Mouse (Mus musculus) spleen, adult 2 months (tissue): ENCODE measurements at regions not wholly inside any gene's neighbourhood (a gene's known extent, or its start where the extent isn't known, plus 50 kb on each side); places are given as distances from the start of the nearest gene placed in this dataset.

Source experiments
- DNase-seq, 2 experiments: peaks; one replicate each; pipeline versions ENCODE4 v3.0.0 to v3.0.0-alpha.2; 2012 to 2021; ENCODE audit warnings: low spot score in 2 of 2, low read depth in 1 of 2
- H3K27ac ChIP-seq: fragments of 200-500 bp; 2 replicates; pipeline ENCODE4 v1.5.1; 2012; ENCODE audit warnings: low read length, inconsistent platforms; ENCODE audit not compliant: insufficient read depth
- H3K27me3 ChIP-seq: fragments of 200-500 bp; 2 replicates; pipeline ENCODE4 v1.6.1; 2012; ENCODE audit warnings: mild to moderate bottlenecking, moderate library complexity, low read length, inconsistent platforms; ENCODE audit not compliant: control insufficient read depth, insufficient read depth
- H3K36me3 ChIP-seq: fragments of 200-500 bp; 2 replicates; pipeline ENCODE4 v1.6.1; 2012; ENCODE audit warnings: mild to moderate bottlenecking, low read length, inconsistent platforms; ENCODE audit not compliant: control insufficient read depth, insufficient read depth
- H3K4me1 ChIP-seq: fragments of 200-500 bp; 2 replicates; pipeline ENCODE4 v1.6.1; 2011; ENCODE audit warnings: inconsistent platforms; ENCODE audit not compliant: control insufficient read depth, insufficient read depth, insufficient read length
- H3K4me3 ChIP-seq: fragments of 200-500 bp; 2 replicates; pipeline ENCODE4 v1.5.1; 2011; ENCODE audit warnings: mild to moderate bottlenecking, inconsistent platforms; ENCODE audit not compliant: insufficient read depth, insufficient read length; ENCODE audit errors: extremely low read depth
- CTCF ChIP-seq: fragments of 200-500 bp; IDR thresholded peaks from 2 replicates; pipeline ENCODE4 v1.5.1; 2011; ENCODE audit warnings: mild to moderate bottlenecking, inconsistent platforms; ENCODE audit not compliant: insufficient read depth, insufficient read length, insufficient replicate concordance; ENCODE audit errors: extremely low read depth
- POLR2A ChIP-seq: fragments of 200-500 bp; IDR thresholded peaks from 2 replicates; pipeline ENCODE4 v1.6.1; 2011; ENCODE audit warnings: low read depth, low read length, inconsistent platforms
- WGBS: fragments of 180-500 bp; shearing (Covaris S2); methylation state at CpG from one replicate; pipeline ENCODE4 v1.1.7; 2018; 5-methylcytosine and 5-hydroxymethylcytosine counted together

GRCm38 (mm10) chr2:148171699-148172098 is 124.9 kb upstream of the Foxa2 start:
- Histone ChIP-seq H3K4me3 (no peak overlapping the region), H3K4me1 (no peaks in the 10 kb centered on the region), H3K36me3 (no peaks in the 10 kb centered on the region), H3K27ac (no peak overlapping the region), H3K27me3 (no peaks in the 10 kb centered on the region)
- DNase-seq, result no peak
- 57% methylated on average over 1 of the region's 1 CpGs for WGBS
- TF ChIP-seq POLR2A (no peak), CTCF (no peak)

- DNase-seq, result no peak
- H3K36me3 ChIP-seq, result no peaks in the 10 kb centered on the region
- H3K27ac ChIP-seq, result no peak overlapping the region
- H3K27me3 ChIP-seq, result no peaks in the 10 kb centered on the region
- H3K4me1 ChIP-seq, result no peaks in the 10 kb centered on the region
- H3K4me3 ChIP-seq, result no peak overlapping the region
- 82% methylated on average over 8 of the region's 8 CpGs for WGBS
- TF ChIP-seq POLR2A (no peak), CTCF (no peak)
These were observed 128.6 kb upstream of the Foxa2 start for GRCm38 (mm10) chr2:148175251-148175927.

- Histone ChIP-seq H3K27me3 (no peaks in the 10 kb centered on the region), H3K27ac (no peak overlapping the region), H3K36me3 (no peaks in the 10 kb centered on the region), H3K4me3 (no peak overlapping the region), H3K4me1 (no peaks in the 10 kb centered on the region)
- TF ChIP-seq CTCF (no peak), POLR2A (no peak)
- no peak for DNase-seq
- WGBS, result 88% methylated on average over 2 of the region's 2 CpGs
These were observed 133.5 kb upstream of the Foxa2 start for GRCm38 (mm10) chr2:148180245-148180644.

- Histone ChIP-seq H3K27ac (no peak overlapping the region), H3K36me3 (no peaks in the 10 kb centered on the region), H3K4me1 (no peaks in the 10 kb centered on the region), H3K4me3 (no peak overlapping the region), H3K27me3 (no peaks in the 10 kb centered on the region)
- 85% methylated on average over 2 of the region's 2 CpGs for WGBS
- DNase-seq, result no peak
- TF ChIP-seq POLR2A (no peak), CTCF (no peak)
These were observed 134.7 kb upstream of the Foxa2 start for GRCm38 (mm10) chr2:148181518-148181917.

GRCm38 (mm10) chr2:148182492-148183052 is 135.8 kb upstream of the Foxa2 start:
- no peaks in the 10 kb centered on the region for H3K27me3 ChIP-seq
- H3K36me3 ChIP-seq, result no peaks in the 10 kb centered on the region
- 89% methylated on average over 3 of the region's 3 CpGs for WGBS
- DNase-seq, result no peak
- TF ChIP-seq POLR2A (no peak), CTCF (no peak)
- no peak overlapping the region for H3K27ac ChIP-seq
- H3K4me3 ChIP-seq, result no peak overlapping the region
- no peaks in the 10 kb centered on the region for H3K4me1 ChIP-seq

GRCm38 (mm10) chr2:148184801-148185212 is 138.0 kb upstream of the Foxa2 start:
- no peak overlapping the region for H3K4me3 ChIP-seq
- H3K36me3 ChIP-seq, result no peaks in the 10 kb centered on the region
- H3K27me3 ChIP-seq, result no peaks in the 10 kb centered on the region
- DNase-seq, result no peak
- no peaks in the 10 kb centered on the region for H3K4me1 ChIP-seq
- WGBS, result 26% methylated on average over 5 of the region's 5 CpGs
- TF ChIP-seq CTCF (no peak), POLR2A (no peak)
- no peak overlapping the region for H3K27ac ChIP-seq

- Histone ChIP-seq H3K4me1 (no peaks in the 10 kb centered on the region), H3K27ac (no peak overlapping the region), H3K27me3 (no peaks in the 10 kb centered on the region), H3K4me3 (no peak overlapping the region), H3K36me3 (no peaks in the 10 kb centered on the region)
- 80% methylated on average over 7 of the region's 7 CpGs for WGBS
- TF ChIP-seq CTCF, result no peak
- no peak for TF ChIP-seq POLR2A
- no peak for DNase-seq
These were observed 139.7 kb upstream of the Foxa2 start for GRCm38 (mm10) chr2:148186363-148186991.
